Mouse (Mus musculus) megakaryocyte progenitor cell, adult 5-6 weeks (primary cell): ENCODE results near the gene Tmem59l. TPM values are rescaled to one million over a fixed set of nuclear protein-coding genes. Genes with fewer than 3 reads are reported as not detected.

Experiments used
- ATAC-seq: replicated peaks from 2 replicates; pipeline ENCODE4 v1.8.0; 2016; ENCODE audit warnings: mild to moderate bottlenecking, moderate TSS enrichment, inconsistent platforms; ENCODE audit not compliant: poor library complexity
- total RNA-seq, 2 experiments: library from RNA; stranded (forward) in 1 of 2; stranded (reverse) in 1 of 2; fragments of 157-497, 149-512 nt in 1 of 2; fragments of 200-1000 nt in 1 of 2; gene quantifications; 2 replicates each; pipeline versions ENCODE4 v1.2.3 to v1.2.4; 2015 to 2017

Tmem59l gene
- total RNA-seq, 2 experiments from 2014 or later: not detected

GRCm38 (mm10) chr8:70509281-70509952 is 22.3 kb upstream of the Tmem59l start:
- ATAC-seq: no peak

DNA sequence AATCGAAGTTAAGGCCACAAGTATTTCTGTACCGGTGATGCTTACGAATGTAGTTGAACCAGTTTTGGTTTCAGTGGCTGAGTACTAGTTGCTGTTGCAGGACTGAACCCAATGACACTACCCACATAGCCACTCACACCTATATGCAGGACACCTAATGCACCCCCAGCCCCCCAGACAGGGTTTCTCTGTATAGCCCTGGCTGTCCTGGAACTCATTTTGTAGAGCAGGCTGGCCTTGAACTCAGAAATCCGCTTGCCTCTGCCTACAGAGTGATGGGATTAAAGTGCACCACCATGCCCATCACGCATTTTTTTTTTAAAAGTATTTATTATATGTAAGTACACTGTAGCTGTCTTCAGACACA is 19.9 kb upstream of the Tmem59l start:
- ATAC-seq: no peak

DNA sequence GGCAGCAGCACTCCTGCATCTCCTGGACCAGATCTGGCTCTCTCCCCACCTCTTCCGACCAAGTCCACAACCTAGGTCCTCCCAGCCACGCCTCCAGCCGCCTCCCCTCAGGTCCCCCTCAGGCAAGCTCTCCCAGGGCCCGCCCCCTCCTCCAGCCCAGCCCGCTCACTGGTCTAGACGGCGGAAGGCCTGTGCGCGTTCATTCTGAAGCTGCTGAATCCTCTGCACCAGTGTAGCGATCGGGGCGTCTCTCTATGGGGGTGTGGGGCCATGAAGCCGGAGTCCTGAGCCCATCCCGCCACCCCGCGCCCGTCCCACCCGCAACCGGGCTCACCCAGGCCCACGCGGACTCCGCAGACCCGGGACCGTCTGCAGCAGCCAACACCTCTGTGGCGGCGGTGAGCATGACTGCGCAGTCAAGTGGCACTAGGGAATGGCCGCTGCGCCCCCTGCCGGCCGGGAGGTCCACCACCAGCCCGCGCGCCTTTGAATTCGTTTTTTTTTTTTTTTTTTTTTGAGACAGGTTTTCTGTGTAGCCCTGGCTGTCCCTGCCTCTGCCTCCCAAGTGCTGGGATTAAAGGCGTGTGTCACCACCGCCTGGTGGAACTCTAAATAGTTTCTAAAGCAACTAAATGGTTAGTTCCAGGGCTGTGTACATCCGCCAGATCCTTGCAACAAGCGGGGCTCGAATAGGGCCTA is 19.3 kb upstream of the Tmem59l start, which contains the start of gene Rex1bd:
Rex1bd (minus strand) TSS at position 425 of the 699 bp plus-strand sequence.
- peak; percentile 56 for ATAC-seq

- ATAC-seq: peak; percentile 5; the same call in 1 of the 2 replicates
Measured at GRCm38 (mm10) chr8:70505698-70506327, 18.7 kb upstream of the Tmem59l start.

GRCm38 (mm10) chr8:70504851-70505250 is 17.7 kb upstream of the Tmem59l start:
- peak; percentile 26; the same call in 1 of the 2 replicates for ATAC-seq

DNA sequence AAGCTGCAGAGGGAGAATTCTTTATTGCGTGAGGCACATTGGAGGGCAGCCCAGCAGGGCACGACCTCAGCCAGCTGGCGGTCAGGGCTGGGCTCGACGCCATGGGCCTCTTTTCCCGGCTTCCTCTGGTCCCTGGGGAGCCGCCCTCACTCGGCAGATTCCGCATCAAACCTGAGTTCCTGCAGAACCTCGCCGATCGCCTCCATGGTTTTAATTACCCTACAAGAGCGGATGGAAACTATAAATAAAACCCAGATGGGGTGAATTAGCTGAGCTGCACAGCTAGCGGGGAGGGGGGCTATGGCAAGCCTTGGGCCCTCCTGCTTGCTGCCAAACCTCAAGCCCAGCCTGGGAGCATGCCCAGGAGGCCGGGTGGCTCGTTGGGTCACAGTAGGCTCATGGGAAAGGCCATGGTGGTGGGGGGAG is 17.1 kb upstream of the Tmem59l start:
- ATAC-seq: no peak

GRCm38 (mm10) chr8:70503062-70503750 is 16.0 kb upstream of the Tmem59l start:
- peak; percentile 11; the same call in 1 of the 2 replicates for ATAC-seq

- ATAC-seq: no peak
Measured at GRCm38 (mm10) chr8:70502540-70502939, 15.4 kb upstream of the Tmem59l start.

DNA sequence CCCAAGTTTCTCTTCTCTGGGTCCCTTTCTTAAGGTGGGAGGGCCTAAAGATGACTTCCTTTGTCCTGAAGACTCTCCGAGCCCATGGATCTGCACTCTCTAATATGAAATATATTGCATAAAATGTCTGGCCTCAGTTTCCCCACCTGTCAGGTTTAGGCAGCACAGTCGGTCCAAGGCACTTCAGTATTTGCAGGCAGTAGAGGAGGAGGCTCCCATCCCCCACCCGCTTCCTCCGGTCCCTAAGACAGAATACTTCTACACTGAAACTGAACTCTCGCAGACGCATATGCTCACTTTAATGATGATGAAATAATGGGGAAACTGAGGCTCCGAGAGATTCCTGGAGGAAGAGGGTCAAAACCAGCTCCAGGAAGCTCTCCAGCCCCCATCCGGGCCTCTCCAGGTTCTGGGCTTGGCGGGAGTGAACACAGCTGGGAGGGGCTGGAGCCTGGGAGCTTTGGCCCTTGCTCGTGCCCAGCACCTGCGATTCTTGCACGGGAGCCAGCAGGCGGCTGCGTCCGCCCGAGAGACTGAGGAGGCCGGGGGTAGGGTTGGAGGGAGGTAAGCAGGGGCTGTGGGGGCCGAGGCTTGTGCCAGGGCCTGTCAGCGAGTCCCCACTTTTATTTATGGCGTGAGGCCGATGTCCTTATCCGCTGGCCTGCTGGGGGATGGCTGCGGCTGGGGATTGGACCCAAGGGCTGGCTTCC is 14.8 kb upstream of the Tmem59l start:
- ATAC-seq: no peak

GRCm38 (mm10) chr8:70500386-70501301 is 13.5 kb upstream of the Tmem59l start:
- peak; percentile 69 for ATAC-seq

GRCm38 (mm10) chr8:70495771-70496062 is 8.6 kb upstream of the Tmem59l start:
- ATAC-seq: no peak

GRCm38 (mm10) chr8:70495001-70495770 is 8.0 kb upstream of the Tmem59l start:
- ATAC-seq: no peak

DNA sequence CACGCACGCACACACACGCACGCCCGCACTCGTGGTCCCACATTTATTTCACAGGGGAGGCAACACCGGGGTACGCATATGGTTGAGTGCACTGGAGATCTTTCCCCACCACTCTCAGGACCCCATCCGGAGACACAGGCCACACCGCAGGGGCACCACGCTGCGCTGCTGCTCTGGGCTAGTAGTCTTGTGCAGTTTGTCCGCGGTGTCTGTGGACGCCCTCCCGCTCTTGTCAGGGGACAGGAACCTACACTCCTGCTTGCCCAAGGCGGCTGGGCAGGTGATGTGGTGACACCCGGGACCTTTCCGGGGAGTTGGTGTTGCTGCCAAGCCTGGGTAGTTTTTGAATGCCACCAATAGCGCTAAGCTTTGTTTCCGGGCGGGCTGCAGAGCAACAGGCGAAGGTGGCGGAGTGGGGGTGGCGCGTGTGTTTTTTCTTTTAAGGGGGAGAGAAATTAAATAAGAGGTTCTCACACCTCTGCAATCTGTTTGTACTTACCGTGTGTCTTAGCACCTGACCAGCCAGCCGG is 7.3 kb upstream of the Tmem59l start:
- no peak for ATAC-seq

DNA sequence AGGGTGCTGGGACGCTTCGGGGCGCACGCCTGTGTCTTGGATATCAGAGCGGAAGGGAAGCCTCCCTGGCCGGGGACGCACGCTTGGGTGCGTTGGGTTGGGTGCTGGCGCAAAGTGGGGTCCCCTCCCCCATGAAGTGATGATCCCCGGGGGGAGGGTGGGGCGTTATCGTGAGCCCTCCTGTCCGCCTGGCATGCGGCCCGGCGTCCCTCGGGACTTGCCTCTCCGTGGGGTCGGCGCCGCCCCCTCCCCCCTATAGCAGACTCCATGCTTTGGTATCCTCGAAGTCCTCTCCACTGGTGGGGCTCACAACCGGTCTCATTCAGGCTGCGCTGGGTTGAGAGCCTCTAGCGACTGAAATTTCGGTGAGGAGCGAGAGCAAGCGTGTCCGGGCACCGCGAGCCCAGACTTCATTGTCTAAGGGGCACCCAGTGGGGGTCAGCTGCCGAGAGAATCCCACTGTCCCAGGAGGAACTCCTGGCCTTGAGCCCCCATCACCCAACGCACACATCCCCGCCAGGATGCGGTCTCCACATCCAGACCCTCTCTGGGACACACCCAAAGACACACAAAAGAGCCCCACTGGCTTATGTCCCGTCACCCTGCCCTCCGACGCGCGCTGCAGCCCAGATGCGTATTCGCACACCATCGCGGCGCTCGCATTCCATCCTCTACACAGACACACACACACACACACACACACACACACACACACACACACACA is 6.7 kb upstream of the Tmem59l start:
- no peak for ATAC-seq

DNA sequence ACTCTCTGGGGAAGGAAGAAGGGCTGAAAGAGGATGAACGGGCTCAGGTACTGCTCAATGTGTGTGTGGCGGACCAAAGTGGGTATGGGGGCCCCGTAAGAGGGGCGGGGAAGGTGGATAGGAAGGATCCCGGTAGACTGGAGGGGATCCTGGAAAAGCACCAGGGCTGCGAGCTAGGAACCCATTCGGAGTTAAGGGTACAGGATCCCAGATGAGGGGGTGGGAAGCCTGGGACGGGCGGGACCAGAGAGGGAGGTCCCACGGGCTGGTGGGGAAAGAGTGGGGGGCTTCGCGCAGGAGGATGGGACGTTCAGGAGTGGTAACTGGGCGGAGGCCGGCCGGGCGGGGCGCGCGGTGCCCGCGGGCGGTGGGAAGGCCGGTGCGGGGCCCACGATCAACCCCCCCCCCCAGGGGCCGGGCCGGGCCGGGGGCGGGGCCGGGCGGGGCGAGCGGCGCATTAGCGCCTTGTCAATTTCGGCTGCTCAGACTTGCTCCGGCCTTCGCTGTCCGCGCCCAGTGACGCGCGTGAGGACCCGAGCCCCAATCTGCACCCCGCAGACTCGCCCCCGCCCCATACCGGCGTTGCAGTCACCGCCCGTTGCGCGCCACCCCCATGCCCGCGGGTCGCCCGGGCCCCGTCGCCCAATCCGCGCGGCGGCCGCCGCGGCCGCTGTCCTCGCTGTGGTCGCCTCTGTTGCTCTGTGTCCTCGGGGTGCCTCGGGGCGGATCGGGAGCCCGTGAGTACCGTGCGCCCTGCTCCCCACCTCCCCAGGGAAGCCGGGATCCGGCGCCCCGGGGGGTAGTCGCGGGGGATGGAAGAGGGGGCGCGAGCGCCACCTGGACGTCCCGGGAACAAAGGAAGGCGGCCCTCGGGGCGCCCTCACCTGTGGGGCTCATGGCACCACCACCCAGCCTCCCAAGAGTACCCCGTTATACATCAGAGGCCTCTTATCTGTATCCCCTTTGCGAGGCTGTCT is 5.8 kb upstream of the Tmem59l start, which contains the start of gene Crlf1:
Crlf1 (plus strand) TSS at position 495 of the 977 bp plus-strand sequence.
- no peak for ATAC-seq

- no peak for ATAC-seq
Measured at GRCm38 (mm10) chr8:70490880-70491495, 3.8 kb upstream of the Tmem59l start.
